Mouse (Mus musculus) embryonic facial prominence, embryonic 10.5 days (tissue): ENCODE data around the gene D6Wsu163e. TPM values are rescaled to one million over a fixed set of nuclear protein-coding genes. Genes with fewer than 3 reads are reported as not detected.
A peak's percentile ranks its signal among the peaks of the same experiment; 100 is the strongest.

ENCODE experiments used
- DNase-seq: peaks from one replicate; pipeline ENCODE4 v3.0.0-alpha.2; 2017; ENCODE audit warnings: low spot score
- H3K27ac ChIP-seq: fragments of 300-500 bp; sonication (generic); replicated peaks from 2 replicates; pipeline ENCODE4 v1.5.1; 2016; ENCODE audit warnings: mild to moderate bottlenecking
- H3K27me3 ChIP-seq: fragments of 300-500 bp; sonication (generic); replicated peaks from 2 replicates; pipeline ENCODE4 v1.6.1; 2016; ENCODE audit warnings: low read depth, mild to moderate bottlenecking; ENCODE audit not compliant: poor library complexity, severe bottlenecking
- H3K36me3 ChIP-seq: fragments of 300-500 bp; sonication (generic); replicated peaks from 2 replicates; pipeline ENCODE4 v1.6.1; 2016; ENCODE audit warnings: mild to moderate bottlenecking, moderate library complexity
- H3K4me1 ChIP-seq: fragments of 300-500 bp; sonication (generic); 2 replicates; pipeline ENCODE4 v1.6.1; 2016
- H3K4me3 ChIP-seq: fragments of 300-500 bp; sonication (generic); 2 replicates; pipeline ENCODE4 v1.5.1; 2016; ENCODE audit warnings: mild to moderate bottlenecking, moderate library complexity
- H3K9me3 ChIP-seq: fragments of 300-500 bp; sonication (generic); 2 replicates; pipeline ENCODE4 v1.6.1; 2016; ENCODE audit warnings: mild to moderate bottlenecking
- WGBS: fragments of 180-500 bp; shearing (Covaris S2); methylation state at CpG from one replicate; pipeline ENCODE4 v1.1.7; 2016; 5-methylcytosine and 5-hydroxymethylcytosine counted together
- polyA plus RNA-seq: library from polyadenylated mRNA; unstranded; fragments of >200 nt; fragmentation: Nextera tagmentation; extraction: Ambion mirVana; gene quantifications from 2 replicates; pipeline ENCODE4 v1.2.1, GENCODE M21; 2016

The D6Wsu163e gene
- polyA plus RNA-seq, 1 experiment from 2014 or later = 13.1 TPM

DNA sequence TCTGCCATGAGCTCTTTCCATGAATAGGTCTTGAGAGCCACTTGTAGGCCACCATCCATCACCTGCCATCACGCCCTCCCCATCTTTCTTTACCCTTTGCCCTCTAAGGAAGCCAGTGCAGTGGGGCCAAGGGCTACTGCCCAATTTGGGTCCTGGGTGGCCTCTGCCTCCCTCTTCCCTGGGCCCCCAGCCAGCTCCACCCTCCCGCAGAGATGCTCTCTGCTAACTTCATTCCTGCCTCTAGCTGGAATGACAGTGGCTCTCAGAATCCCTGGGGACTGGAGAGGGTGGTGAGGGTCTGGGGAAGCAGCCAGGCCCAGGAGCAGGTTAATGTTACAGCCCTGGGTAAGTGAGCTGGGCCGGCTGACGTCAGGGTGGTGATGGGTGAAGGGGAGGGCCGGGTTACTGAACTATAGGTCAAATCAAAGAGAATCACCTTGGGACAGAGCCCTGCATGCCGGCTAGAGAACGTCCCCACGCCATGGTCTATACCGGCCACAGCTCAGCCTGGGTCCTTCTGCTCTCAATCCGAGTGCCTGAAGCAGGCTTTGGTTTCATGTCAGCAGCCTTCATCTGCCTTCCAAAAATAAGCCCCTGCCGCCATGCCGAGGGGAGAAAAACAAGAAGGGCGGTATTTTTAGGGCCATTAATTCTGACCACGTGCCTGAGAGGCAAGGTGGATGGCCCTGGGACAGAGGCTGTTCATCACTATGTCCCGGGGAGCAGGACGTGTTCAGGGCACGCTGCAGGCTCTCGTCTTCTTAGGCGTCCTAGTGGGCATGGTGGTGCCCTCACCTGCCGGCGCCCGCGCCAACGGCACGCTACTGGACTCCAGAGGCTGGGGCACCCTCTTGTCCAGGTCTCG lies 75.4 kb downstream of the D6Wsu163e start, which contains the start of gene Fgf6:
TSS of gene Fgf6 (plus strand) at position 681 of the 865 bp plus-strand sequence.
- Histone ChIP-seq H3K9me3 (no peaks in the 10 kb centered on the region), H3K4me3 (no peak within 1 kb of the TSS), H3K36me3 (no peaks in the 10 kb centered on the region), H3K27ac (no peak within 1 kb of the TSS), H3K4me1 (peaks cover 18% of the 10 kb centered on the region), H3K27me3 (peaks cover 13% of the 10 kb centered on the region)
- no peak for DNase-seq
- 81% methylated on average over 26 of the region's 26 CpGs for WGBS

- WGBS = 3% methylated on average over 6 of the region's 6 CpGs
- H3K9me3 ChIP-seq = no peaks in the 10 kb centered on the region
- no peaks in the 10 kb centered on the region for H3K36me3 ChIP-seq
- peaks cover 23% of the 10 kb centered on the region for H3K4me1 ChIP-seq
- peaks cover 40% of the 10 kb centered on the region for H3K27me3 ChIP-seq
- H3K27ac ChIP-seq = peak overlapping the region; percentile 52
- H3K4me3 ChIP-seq = peak overlapping the region; percentile 34; the same call in 1 of the 2 replicates
- peak; percentile 19 for DNase-seq
Measured at GRCm38 (mm10) chr6:127019254-127019653, 79.5 kb downstream of the D6Wsu163e start.

DNA sequence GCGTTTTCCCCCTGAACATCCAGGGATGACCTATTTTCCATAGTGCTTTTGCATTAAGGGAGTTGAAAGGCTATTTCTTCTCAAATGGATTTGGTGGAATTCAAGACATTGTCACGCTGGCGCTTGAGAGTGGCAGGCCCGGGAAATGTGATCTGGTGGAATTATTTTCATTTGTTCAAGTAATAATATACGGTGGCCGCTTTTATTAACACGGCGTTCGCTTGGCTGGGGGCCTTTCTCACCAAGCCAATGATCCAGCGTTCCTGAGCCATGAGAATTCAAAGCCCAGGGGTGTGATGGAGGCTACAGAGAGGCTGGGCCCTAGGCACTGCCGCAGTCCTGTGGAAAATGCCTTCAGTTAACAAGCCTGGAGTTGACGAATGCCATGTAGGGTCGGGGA lies 80.7 kb downstream of the D6Wsu163e start:
- no peaks in the 10 kb centered on the region for H3K9me3 ChIP-seq
- H3K4me1 ChIP-seq = peaks cover 23% of the 10 kb centered on the region
- H3K4me3 ChIP-seq = peak overlapping the region; percentile 27; the same call in 1 of the 2 replicates
- H3K36me3 ChIP-seq = no peaks in the 10 kb centered on the region
- DNase-seq = peak; percentile 14
- peaks cover 40% of the 10 kb centered on the region for H3K27me3 ChIP-seq
- H3K27ac ChIP-seq = 0 out of 2 replicates have a peak overlapping the region, but pooled peaks have one; percentile 41
- 15% methylated on average over 13 of the region's 13 CpGs for WGBS

GRCm38 (mm10) chr6:127024836-127025235 lies 85.1 kb downstream of the D6Wsu163e start:
- Histone ChIP-seq H3K27me3 (peaks cover 30% of the 10 kb centered on the region), H3K27ac (no peak overlapping the region), H3K4me1 (peaks cover 12% of the 10 kb centered on the region), H3K36me3 (no peaks in the 10 kb centered on the region), H3K9me3 (no peaks in the 10 kb centered on the region), H3K4me3 (no peak overlapping the region)
- DNase-seq = no peak
- WGBS = 71% methylated on average over 7 of the region's 7 CpGs

Other genes starting within 250 kb of the D6Wsu163e start
- 6.7 and 8.1 TPM in 2 replicates for gene Kcna6, start 199.3 kb upstream of the D6Wsu163e start, polyA plus RNA-seq
- 192 and 195 TPM in 2 replicates for gene Ndufa9, start 90.8 kb upstream of the D6Wsu163e start, polyA plus RNA-seq
- gene Akap3, start 86.9 kb upstream of the D6Wsu163e start, polyA plus RNA-seq = 0.06 and 0.09 TPM in 2 replicates
- not detected in 2 replicates for gene Dyrk4, start 18.1 kb upstream of the D6Wsu163e start, polyA plus RNA-seq
- gene Rad51ap1, start 375 bp upstream of the D6Wsu163e start, polyA plus RNA-seq = 76.9 and 79.3 TPM in 2 replicates
- 0.02 TPM in 1 of 2 replicates, not detected in the other for gene Fgf6, start 75.6 kb downstream of the D6Wsu163e start, polyA plus RNA-seq
- gene Fgf23, start 132.9 kb downstream of the D6Wsu163e start, polyA plus RNA-seq = 0.08 and 0.16 TPM in 2 replicates
- 5.7 and 7.2 TPM in 2 replicates for gene Tigar, start 169.6 kb downstream of the D6Wsu163e start, polyA plus RNA-seq
- 1,002 and 1,039 TPM in 2 replicates for gene Ccnd2, start 212.2 kb downstream of the D6Wsu163e start, polyA plus RNA-seq